Mouse (Mus musculus) layer of hippocampus, postnatal 36 days (tissue): ENCODE data around the gene Naa80. TPM values are rescaled to one million over a fixed set of nuclear protein-coding genes. Genes with fewer than 3 reads are reported as not detected.

Experiments
- DNase-seq, 2 experiments: peaks; one replicate each; pipeline ENCODE4 v3.0.0; 2022
- total RNA-seq, 2 experiments: library from RNA; stranded (reverse); gene quantifications; 2 replicates each; pipeline ENCODE4 v1.2.3; 2021

Naa80 gene
- total RNA-seq, 2 experiments from 2014 or later: 13.5 to 13.8 TPM

DNA sequence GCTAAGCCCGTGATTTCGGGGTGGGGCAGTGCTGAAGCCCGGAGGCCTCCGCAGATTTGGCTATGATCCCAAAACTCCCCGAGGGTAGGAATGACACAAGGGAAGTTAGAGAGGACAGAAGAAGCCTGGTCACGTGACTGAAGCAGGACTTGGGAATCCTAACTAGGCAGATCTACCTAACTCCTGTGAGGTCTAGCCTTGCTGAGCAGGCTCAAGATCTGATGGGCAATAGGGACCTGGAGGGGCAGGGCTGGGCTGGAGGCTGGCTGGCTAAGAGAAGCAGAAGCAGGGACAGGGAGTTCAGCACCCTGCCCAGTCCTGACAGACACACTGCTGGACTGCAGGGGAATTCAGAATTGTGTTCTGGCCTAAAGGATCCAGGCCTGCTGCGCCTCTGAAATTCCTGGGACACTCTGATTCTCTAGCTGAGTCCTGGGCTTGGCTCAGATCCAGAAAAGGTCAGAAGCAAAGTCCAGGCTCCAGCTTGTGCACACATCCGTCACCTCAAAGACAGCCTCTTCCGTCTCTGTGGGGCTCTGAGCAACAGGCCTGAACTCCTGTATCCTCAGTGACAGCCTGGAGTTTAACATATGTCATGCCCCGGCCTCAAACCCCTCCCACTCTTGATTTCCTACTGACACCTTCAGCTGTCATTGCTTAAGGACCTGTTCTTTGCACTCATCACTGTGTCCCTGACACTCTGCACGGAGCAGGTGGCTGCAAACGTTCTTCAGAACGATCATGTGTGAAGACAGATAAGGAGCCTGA, 40.3 kb downstream of the Naa80 start:
- DNase-seq: no peak

DNA sequence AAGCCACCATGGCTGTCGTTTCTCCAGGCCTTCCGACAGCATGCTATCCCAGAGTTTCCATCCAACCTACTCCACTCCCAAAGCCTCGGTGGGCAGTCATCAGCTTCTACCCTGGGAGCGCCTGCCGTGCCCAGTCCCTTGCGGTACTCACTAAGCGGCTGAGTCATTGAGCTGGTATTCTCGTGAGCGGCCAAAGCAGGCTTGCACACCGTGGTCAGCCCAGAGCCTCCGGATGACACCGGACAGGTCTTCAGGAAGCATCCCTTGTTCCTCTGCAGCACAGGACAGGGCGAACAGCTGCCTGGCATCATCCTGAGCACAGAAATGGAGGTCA, 40.8 kb downstream of the Naa80 start:
- DNase-seq: no peak

DNA sequence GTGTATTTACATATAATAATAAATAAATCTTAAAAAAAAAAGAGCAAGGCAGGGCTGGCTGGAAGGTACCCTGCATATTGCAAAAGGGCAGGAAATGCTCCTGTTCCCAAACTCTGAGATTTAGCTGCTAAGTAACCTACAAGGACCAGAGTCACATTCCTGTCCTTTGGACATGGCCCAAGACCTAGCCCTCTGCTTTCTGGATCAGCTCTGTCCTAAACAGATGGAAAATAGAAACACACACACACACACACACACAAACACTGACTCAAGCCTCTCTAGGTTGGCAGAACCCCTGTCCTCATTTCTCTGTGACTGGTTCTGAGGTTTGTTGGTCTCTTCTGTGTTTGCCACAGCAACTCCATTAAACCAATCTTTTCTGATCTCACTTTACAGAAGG, 42.3 kb downstream of the Naa80 start:
- DNase-seq: no peak

DNA sequence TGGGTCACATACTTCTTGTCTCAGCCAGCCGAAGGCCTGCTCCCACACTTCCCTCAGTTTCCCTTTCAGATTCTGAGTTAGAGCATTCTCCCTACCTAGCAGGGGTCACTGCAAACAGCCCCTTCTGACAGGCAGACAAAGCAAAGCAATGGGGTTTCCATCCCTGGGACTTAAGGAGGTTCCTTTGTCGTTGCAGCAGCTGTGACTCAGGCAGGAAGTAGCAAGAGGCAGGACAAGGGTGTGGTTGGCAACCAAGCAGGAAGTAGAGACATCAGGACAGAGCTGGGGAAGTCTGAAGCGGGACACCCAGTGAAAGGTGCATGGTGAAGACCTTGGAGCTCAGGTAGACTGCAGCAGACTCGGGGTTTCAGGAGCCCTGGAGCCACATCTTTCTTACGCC, 45.9 kb downstream of the Naa80 start:
- no peak for DNase-seq

DNA sequence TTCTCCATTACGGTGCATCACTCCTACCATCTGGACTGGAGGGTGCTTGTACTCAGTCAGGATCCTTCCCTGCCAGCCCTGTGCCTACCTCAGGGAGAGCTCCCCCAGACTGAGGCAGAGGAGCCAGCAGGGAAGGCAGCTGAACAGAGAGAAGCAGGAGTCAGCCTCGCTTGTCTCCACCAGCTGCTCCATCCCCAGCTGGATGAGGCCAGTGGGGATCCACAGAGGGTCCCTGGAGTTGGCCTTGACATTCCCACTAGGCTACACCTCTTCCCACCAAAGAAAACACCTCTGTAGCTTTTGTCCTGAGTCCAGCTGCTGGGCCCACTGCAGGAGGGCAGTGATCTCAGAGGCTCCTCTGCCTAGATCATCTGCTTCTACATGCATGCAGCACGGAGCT, 46.3 kb downstream of the Naa80 start:
- no peak for DNase-seq

DNA sequence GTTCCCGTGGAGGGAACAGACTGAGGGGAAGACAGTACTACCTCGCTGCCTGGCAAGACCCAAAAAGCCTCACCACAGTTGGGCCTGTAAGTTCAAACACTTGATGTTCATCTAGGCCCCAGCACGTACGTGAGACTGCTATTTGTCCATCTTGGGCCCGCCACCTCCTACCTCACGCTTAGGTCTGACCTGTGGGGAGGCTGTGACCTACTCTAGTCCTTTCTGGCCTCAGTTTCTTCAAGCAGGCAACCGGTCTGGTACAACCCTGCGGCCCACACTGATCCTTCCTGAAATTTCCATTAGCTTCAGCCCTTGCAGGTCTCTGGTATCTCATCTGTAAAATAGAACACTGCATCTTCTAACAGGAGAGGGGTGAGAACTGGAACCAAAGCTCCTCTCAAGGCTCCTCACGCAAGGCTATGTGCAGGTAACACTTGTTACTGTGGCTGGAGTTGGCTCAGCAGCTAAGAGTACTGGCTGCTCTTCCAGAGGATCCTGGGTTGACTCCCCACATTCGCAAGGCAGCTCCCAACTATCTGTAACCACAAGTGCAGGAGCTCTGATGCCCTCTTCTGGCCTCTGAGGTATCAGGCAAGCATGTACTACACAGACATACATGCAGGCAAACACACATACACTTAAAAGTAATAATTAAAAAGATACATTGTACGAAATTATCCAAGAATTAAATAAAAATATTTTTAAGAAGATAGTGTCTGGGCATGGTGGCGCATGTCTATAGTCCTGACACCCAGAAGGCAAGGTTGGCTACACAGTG, 46.9 kb downstream of the Naa80 start:
- no peak for DNase-seq

DNA sequence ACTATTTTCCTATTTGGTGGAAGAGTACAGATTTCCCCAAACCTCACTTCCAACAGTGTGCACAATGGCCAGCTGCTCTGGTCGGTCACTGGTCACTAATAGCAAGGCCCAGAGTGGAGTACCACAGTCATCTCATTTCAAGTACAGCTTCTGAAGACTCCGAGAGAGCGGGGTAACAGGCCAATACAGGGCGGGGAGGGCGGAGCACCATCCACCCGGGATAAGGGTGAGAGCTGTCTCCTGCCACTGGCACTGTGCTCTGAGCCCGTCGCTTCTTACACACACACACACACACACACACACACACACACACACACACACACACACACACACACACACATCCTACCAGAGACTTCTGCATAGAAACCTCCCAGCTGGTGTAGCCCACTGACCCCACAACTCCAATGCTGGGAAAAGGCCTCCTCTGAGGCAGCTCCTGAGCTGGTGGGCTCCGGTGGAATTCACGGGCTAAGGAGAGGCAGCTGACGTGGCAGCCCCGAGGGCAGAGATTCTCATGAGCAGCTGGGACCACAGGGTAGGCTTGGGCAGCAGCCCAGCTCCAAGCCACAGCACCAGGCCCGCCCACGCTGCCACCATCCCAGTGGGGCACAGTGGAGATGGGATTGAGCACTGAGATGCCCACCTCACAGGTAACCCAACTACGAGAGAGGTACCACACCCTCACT, 47.6 kb downstream of the Naa80 start:
- no peak for DNase-seq

DNA sequence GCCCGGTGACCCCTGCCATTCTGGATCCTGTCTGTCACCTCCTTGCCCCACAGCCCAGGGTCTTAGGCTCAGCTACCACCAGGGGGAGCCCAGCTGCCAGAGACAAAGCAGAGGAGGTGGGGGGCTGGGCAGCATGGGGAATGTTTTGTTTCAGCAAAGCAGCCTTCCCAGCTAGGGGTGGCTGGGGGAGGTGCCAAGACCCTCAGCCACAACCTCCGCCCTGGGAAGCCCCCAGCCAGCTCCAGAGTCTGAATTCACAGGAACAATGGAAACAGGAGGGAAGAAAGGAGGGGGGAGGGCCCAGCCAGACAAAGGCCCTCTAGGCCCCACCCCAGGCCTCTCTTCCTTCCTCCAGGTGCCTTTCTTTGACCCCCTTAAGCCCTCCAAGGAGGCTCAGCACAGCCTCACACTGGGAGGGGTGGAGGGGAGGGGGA, 48.2 kb downstream of the Naa80 start:
- peak; percentile 76 to 78 for DNase-seq

DNA sequence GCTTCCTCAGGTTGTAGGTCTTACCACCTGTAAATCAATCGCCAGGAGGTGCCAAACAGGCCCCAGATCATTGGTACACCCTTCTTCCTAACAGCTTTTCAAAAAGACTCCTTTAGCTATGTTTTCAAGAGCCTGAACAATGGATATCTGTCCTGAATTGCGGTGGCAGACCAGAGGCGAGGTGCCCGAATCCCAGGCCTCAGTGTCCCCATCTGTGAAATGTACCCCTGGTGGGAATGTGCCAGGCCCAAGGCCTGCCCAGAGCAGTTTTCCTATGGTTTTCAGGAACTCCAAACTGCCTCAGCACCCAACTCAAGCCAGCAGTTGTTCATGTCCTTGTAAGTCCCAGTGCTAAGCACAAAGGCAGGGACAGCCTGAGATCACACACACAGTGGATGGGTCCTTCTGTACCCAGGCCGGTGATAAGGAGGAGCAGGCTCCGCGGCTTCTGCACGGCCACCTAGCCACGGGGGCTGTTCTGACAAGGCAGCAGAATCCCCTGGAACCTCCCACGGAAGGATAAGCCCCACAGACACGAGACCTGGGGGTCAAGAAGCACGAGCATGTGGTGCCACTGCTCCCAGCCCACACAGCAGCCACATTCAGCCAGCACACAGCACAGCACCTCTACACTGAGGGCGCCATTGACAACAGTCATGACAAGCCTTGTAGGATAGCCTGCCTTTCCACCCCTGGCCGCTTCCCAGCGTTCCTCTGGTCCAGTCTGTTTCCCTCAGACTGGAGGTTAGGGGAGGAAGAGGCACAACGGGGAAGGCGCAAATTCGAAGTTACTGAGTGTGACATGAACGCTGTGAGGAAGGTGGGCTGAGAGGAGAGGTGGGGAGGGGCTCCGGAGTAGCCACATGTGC, 48.9 kb downstream of the Naa80 start:
- no peak for DNase-seq

DNA sequence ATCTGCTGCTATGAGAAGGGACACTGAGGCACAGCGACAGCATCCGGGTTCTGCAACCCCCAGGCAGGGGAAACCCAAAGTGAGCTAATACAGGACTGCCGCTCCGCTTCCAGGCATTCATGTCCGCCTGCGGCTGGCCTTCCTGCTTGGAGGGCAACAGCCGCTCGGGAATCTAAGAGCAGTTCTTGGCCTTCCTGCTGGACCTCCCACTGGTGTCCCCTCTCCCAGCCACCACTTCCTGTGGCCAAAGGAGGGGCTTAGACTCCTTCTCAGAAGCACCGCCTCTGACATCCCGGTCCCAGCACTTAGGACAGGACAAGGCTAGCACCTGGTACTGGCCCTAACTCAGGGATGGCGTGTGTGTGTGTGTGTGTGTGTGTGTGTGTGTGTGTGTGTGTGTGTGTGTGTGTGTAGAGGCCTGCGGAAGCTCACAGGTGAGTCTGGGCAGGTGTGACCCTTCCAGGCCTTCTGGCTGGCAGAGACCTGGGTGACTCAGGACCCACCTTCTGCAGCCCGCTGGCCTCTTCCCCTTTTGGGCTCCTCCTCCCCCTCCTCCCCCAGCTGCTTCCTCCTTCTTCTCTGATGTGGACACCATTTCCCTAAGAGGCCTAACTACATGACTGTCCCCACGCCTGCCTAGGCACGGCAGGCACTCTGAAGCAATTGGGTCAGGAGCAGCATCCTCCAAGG, 50.2 kb downstream of the Naa80 start:
- no peak for DNase-seq

DNA sequence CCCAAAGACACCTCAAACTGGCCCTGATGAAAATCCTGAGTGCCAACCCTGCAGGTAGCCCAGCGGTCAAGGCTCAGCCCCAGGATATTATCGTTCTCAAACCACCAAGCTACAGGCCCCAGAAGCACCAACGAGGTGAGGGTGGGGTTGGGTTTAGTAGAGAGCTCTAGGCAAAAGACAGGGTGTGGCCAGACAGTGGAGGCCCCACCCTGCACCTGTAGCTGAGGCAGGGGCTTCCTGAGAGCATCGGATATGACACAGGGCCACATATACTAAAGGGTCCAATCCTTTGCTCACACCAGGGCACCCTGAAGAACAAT, 50.7 kb downstream of the Naa80 start:
- no peak for DNase-seq

DNA sequence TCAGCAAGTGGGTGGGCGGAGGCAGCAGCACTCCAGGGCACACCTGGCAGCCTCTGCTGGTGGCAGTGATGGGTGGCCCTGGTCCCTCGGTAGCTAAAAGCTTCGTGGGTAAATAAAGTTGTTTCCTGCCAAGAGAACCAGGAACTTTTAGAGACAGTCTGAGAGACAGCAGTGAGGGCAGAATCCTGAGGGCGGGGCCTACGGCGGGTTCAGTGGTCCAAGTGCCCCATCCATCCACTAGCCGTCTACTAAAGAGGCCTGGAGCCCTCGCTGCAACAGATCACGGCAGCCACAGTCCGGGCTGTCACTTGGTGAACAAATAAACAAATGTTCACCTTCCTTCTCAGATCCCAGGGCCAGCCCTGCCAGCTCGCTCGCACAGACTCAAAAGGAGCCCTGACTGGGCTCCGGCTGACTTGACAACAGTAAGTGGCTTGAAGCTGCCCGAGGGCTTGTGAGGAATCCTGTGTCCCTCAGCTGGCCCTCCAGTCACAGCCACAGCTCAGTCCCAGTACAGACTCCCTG, 51.3 kb downstream of the Naa80 start:
- DNase-seq: no peak

DNA sequence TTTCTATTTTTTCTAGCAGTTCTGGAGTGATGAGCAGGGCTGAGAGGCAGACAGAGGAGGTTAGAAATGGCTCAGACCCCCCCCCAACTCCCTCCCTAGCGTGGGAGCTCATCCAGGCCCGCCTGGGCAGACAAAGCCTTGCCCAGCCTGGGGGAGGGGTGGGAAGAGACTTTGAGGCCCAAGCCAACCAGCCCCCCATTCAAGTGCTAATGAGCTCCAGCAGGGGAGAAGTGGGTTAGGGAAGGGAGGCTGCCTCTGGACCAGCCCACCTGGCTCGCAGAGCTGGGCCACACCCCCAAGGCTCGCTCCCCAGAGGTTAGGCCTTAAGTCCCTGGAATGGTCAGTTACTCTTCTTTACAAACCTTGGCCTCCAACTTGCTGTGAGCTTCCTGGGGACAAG, 51.9 kb downstream of the Naa80 start:
- peak; percentile 51 to 67 for DNase-seq

DNA sequence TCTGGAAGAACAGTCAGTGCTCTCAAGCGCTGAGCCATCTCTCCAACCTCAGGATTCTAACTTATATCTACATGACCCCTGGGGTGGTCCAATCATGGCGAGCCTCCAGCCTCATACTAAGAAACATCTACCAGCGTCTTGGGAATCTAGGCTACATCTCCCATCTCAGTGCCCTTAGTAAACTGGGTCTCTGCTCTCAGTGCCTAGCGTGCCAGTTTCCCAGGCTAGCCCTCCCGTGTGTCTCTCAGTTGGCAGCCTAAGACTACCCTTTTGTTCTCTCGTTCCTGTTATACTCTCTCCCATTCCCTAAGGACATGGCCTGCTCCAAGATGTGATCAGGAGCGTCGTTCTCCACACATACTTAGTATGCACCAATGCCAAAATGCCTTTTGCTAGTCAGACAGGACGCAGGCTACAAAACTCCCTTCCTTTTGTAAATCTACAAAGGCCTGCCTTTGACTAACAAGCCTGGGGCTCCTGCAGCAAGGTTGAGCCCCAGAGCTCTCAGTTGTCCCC, 52.7 kb downstream of the Naa80 start:
- no peak for DNase-seq

DNA sequence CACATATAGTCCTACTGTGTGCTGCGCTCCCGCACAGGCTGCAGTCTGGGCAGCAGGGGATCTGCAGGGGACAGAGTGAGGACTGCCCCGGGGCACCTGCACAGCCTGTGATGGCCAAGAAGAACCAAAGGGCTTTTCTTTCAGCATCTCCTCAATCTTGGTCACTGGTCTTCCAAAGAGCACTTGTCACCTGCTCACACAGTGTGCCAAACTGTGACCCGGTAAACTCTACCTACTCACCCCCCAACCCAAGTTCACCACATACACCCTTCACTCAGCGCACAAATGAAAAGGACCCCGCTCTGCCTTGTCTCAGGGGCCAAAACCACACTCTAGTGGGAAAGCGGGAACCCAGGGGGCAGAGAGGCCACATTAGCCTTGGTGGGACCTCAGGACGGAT, 53.2 kb downstream of the Naa80 start:
- DNase-seq: no peak

DNA sequence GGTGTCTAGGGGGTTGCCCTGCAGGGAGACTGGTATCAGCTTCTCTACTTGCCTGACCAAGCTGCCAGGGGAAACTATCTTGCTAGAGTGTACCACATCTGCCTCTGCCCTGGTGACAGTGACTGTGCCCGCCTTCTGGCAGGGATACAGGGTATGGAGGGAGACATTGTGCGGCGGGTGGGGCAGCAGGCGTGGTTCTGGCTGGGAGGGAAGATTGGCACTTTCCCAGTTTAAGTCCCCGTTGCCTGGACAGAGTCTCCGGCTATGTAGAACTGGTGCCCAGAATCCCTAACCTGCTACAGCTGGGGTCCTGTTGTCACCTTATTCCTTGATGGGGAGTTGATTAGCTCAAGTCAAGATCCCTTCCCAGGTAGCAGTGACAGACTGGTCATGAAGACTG, 53.8 kb downstream of the Naa80 start:
- DNase-seq: peak in 1 of 2 experiments; percentile 42

DNA sequence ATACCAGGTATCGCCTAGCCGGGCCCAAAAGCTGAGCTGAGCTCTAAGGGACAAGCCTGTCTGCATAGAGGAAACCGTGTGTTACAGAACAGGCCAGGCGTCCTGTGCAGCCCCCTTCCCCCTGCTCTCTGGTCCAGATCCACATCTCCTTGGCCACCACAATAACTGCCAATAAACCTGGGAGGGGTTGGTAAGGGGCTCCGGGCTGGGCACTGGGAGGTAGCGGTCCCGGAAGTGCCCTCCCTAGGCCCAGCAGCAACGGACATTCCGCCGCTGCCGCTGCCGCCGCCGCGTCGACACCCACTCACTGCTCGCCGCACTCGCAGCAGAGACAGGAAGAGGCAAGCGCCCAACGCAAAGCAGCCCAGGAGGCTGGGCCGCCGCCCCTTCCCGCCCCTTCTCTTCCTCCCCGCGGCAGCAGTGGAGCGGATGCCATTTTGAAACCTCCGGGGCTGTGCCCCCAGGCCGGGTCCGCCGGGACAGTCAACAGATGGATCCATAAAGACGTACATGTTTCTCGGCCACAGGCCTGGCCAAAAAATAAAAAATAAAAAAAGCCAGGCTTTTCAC, 54.5 kb downstream of the Naa80 start:
- peak; percentile 76 to 80 for DNase-seq
